Mouse (Mus musculus) cortical plate, adult 2 months (tissue): ENCODE measurements at regions not wholly inside any gene's neighbourhood (a gene's known extent, or its start where the extent isn't known, plus 50 kb on each side); places are given as distances from the start of the nearest gene placed in this dataset.

Experiments used
- CTCF ChIP-seq: fragments of 200-500 bp; IDR thresholded peaks from 2 replicates; pipeline ENCODE4 v1.5.1; 2011; ENCODE audit warnings: mild to moderate bottlenecking, control low read depth, low read length; ENCODE audit not compliant: insufficient read depth; ENCODE audit errors: extremely low read depth
- POLR2A ChIP-seq: fragments of 200-500 bp; IDR thresholded peaks from 2 replicates; pipeline ENCODE4 v1.6.1; 2011; ENCODE audit warnings: mild to moderate bottlenecking, low read length, control low read depth; ENCODE audit not compliant: insufficient read depth; ENCODE audit errors: extremely low read depth

GRCm38 (mm10) chr10:51233592-51233991, 246.8 kb upstream of the Gm49339 start:
- TF ChIP-seq CTCF (no peak), POLR2A (no peak)
